Mouse (Mus musculus) forebrain, embryonic 15.5 days (tissue): ENCODE results near the gene Nudt5. TPM values are rescaled to one million over a fixed set of nuclear protein-coding genes. Genes with fewer than 3 reads are reported as not detected.
"Not testable (repeated sequence)": the region's sequence is repeated elsewhere in the genome, so short reads cannot be mapped to it uniquely, and the experiment has no call there.

ENCODE experiments used
- ATAC-seq: fragments of 200-750 bp; cut with Nextera tagmentation; replicated peaks from 2 replicates; pipeline ENCODE4 v1.8.0; 2017; ENCODE audit warnings: mild to moderate bottlenecking, moderate TSS enrichment, moderate library complexity
- H3K27ac ChIP-seq: fragments of 300-500 bp; sonication (generic); replicated peaks from 2 replicates; pipeline ENCODE4 v1.5.1; 2015; ENCODE audit warnings: mild to moderate bottlenecking, inconsistent platforms
- H3K27me3 ChIP-seq: fragments of 300-500 bp; sonication (generic); 2 replicates; pipeline ENCODE4 v1.6.1; 2015; ENCODE audit warnings: inconsistent platforms
- H3K36me3 ChIP-seq: fragments of 300-500 bp; sonication (generic); 2 replicates; pipeline ENCODE4 v1.6.1; 2015; ENCODE audit warnings: mild to moderate bottlenecking, inconsistent platforms
- H3K4me1 ChIP-seq: fragments of 300-500 bp; sonication (generic); 2 replicates; pipeline ENCODE4 v1.6.1; 2015; ENCODE audit warnings: inconsistent platforms
- H3K4me2 ChIP-seq: fragments of 300-500 bp; sonication (generic); replicated peaks from 2 replicates; pipeline ENCODE4 v1.6.1; 2015; ENCODE audit warnings: mild to moderate bottlenecking, inconsistent platforms
- H3K4me3 ChIP-seq: fragments of 300-500 bp; sonication (generic); 2 replicates; pipeline ENCODE4 v1.5.1; 2015; ENCODE audit warnings: mild to moderate bottlenecking, inconsistent platforms
- H3K9ac ChIP-seq: fragments of 300-500 bp; sonication (generic); replicated peaks from 2 replicates; pipeline ENCODE4 v1.6.1; 2015; ENCODE audit warnings: mild to moderate bottlenecking, inconsistent platforms
- H3K9me3 ChIP-seq: fragments of 300-500 bp; sonication (generic); 2 replicates; pipeline ENCODE4 v1.6.1; 2016; ENCODE audit warnings: inconsistent platforms
- WGBS: fragments of 180-500 bp; shearing (Covaris S2); methylation state at CpG from one replicate; pipeline ENCODE4 v1.1.7; 2015; ENCODE audit warnings: mixed read lengths; 5-methylcytosine and 5-hydroxymethylcytosine counted together
- polyA plus RNA-seq: library from polyadenylated mRNA; unstranded; fragments of >200 nt; fragmentation: Nextera tagmentation; extraction: Ambion mirVana; gene quantifications from 2 replicates; pipeline ENCODE4 v1.2.1, GENCODE M21; 2015

The Nudt5 gene
- polyA plus RNA-seq, result 33.2 and 34.7 TPM in 2 replicates

- Histone ChIP-seq H3K4me2 (peak within 1 kb of the TSS; percentile 63), H3K27me3 (no peaks in the 10 kb centered on the region), H3K9me3 (no peaks in the 10 kb centered on the region), H3K9ac (peak within 1 kb of the TSS; percentile 92), H3K4me1 (peaks cover 18% of the 10 kb centered on the region), H3K36me3 (peaks cover 18% of the 10 kb centered on the region), H3K4me3 (peak within 1 kb of the TSS; percentile 66), H3K27ac (peak within 1 kb of the TSS; percentile 96)
- WGBS, result under 1% methylated on average over 53 of the region's 53 CpGs
- peak; percentile 96 for ATAC-seq
Measured at GRCm38 (mm10) chr2:5844873-5845631, at the start of gene Nudt5, which contains the start of gene Cdc123. TSS of gene Nudt5 (plus strand) at chr2:5845019. TSS of gene Cdc123 (minus strand) at chr2:5845164.

- ATAC-seq, result no peak
- Histone ChIP-seq H3K4me2 (no peak overlapping the region), H3K4me1 (no peaks in the 10 kb centered on the region), H3K27me3 (no peaks in the 10 kb centered on the region), H3K9ac (no peak overlapping the region), H3K9me3 (no peaks in the 10 kb centered on the region), H3K27ac (no peak overlapping the region), H3K36me3 (peaks cover 68% of the 10 kb centered on the region), H3K4me3 (no peak overlapping the region)
- 91% methylated on average over 11 of the region's 11 CpGs for WGBS
Measured at GRCm38 (mm10) chr2:5797816-5798672, 46.8 kb upstream of the Nudt5 start.

GRCm38 (mm10) chr2:5801182-5801640, 43.6 kb upstream of the Nudt5 start:
- ATAC-seq, result no peak
- H3K36me3 ChIP-seq, result peaks cover 64% of the 10 kb centered on the region
- H3K4me3 ChIP-seq, result no peak overlapping the region
- no peaks in the 10 kb centered on the region for H3K4me1 ChIP-seq
- no peak overlapping the region for H3K27ac ChIP-seq
- WGBS, result 92% methylated on average over 9 of the region's 9 CpGs
- H3K9me3 ChIP-seq, result no peaks in the 10 kb centered on the region
- H3K9ac ChIP-seq, result no peak overlapping the region
- H3K27me3 ChIP-seq, result no peaks in the 10 kb centered on the region
- no peak overlapping the region for H3K4me2 ChIP-seq

GRCm38 (mm10) chr2:5801927-5802590, 42.8 kb upstream of the Nudt5 start:
- H3K4me3 ChIP-seq, result no peak overlapping the region
- no peaks in the 10 kb centered on the region for H3K4me1 ChIP-seq
- no peaks in the 10 kb centered on the region for H3K9me3 ChIP-seq
- no peak for ATAC-seq
- WGBS, result 90% methylated on average over 10 of the region's 10 CpGs
- H3K9ac ChIP-seq, result no peak overlapping the region
- no peaks in the 10 kb centered on the region for H3K27me3 ChIP-seq
- no peak overlapping the region for H3K27ac ChIP-seq
- peaks cover 57% of the 10 kb centered on the region for H3K36me3 ChIP-seq
- no peak overlapping the region for H3K4me2 ChIP-seq

- Histone ChIP-seq H3K27ac (no peak overlapping the region), H3K4me3 (no peak overlapping the region), H3K9me3 (no peaks in the 10 kb centered on the region), H3K36me3 (peaks cover 57% of the 10 kb centered on the region), H3K27me3 (no peaks in the 10 kb centered on the region), H3K4me2 (no peak overlapping the region), H3K4me1 (no peaks in the 10 kb centered on the region), H3K9ac (no peak overlapping the region)
- ATAC-seq, result no peak
- 94% methylated on average over 6 of the region's 6 CpGs for WGBS
Measured at GRCm38 (mm10) chr2:5804440-5805045, 40.3 kb upstream of the Nudt5 start.

GRCm38 (mm10) chr2:5805228-5805627, 39.6 kb upstream of the Nudt5 start:
- ATAC-seq, result no peak
- Histone ChIP-seq H3K4me3 (no peak overlapping the region), H3K27me3 (no peaks in the 10 kb centered on the region), H3K36me3 (peaks cover 60% of the 10 kb centered on the region), H3K4me2 (no peak overlapping the region), H3K4me1 (no peaks in the 10 kb centered on the region), H3K9ac (no peak overlapping the region), H3K27ac (no peak overlapping the region), H3K9me3 (no peaks in the 10 kb centered on the region)
- WGBS, result 92% methylated on average over 7 of the region's 7 CpGs

GRCm38 (mm10) chr2:5806201-5806600, 38.6 kb upstream of the Nudt5 start:
- H3K9me3 ChIP-seq, ATAC-seq, H3K27ac ChIP-seq, H3K4me1 ChIP-seq, H3K4me3 ChIP-seq, H3K27me3 ChIP-seq, H3K4me2 ChIP-seq, H3K9ac ChIP-seq: not testable (repeated sequence)
- WGBS, result 82% methylated on average over 3 of the region's 3 CpGs
- peaks cover 55% of the 10 kb centered on the region for H3K36me3 ChIP-seq

GRCm38 (mm10) chr2:5810036-5810718, 34.6 kb upstream of the Nudt5 start:
- no peaks in the 10 kb centered on the region for H3K27me3 ChIP-seq
- H3K4me3 ChIP-seq, result no peak overlapping the region
- no peak overlapping the region for H3K4me2 ChIP-seq
- peaks cover 40% of the 10 kb centered on the region for H3K36me3 ChIP-seq
- H3K9me3 ChIP-seq, result no peaks in the 10 kb centered on the region
- H3K4me1 ChIP-seq, result no peaks in the 10 kb centered on the region
- no peak overlapping the region for H3K27ac ChIP-seq
- ATAC-seq, result no peak
- 88% methylated on average over 5 of the region's 5 CpGs for WGBS
- H3K9ac ChIP-seq, result no peak overlapping the region

- Histone ChIP-seq H3K36me3 (peaks cover 41% of the 10 kb centered on the region), H3K4me3 (no peak overlapping the region), H3K4me2 (no peak overlapping the region), H3K27ac (no peak overlapping the region), H3K9ac (no peak overlapping the region), H3K27me3 (no peaks in the 10 kb centered on the region), H3K4me1 (no peaks in the 10 kb centered on the region), H3K9me3 (no peaks in the 10 kb centered on the region)
- ATAC-seq, result no peak
- WGBS, result 92% methylated on average over 5 of the region's 5 CpGs
Measured at GRCm38 (mm10) chr2:5811235-5811782, 33.5 kb upstream of the Nudt5 start.

GRCm38 (mm10) chr2:5821264-5821663, 23.6 kb upstream of the Nudt5 start:
- WGBS, result 93% methylated on average over 10 of the region's 10 CpGs
- H3K36me3 ChIP-seq, result peaks cover 54% of the 10 kb centered on the region

GRCm38 (mm10) chr2:5822449-5822848, 22.4 kb upstream of the Nudt5 start:
- H3K4me3 ChIP-seq, result no peak overlapping the region
- H3K4me2 ChIP-seq, result no peak overlapping the region
- H3K9ac ChIP-seq, result no peak overlapping the region
- no peak overlapping the region for H3K27ac ChIP-seq
- no peaks in the 10 kb centered on the region for H3K9me3 ChIP-seq
- H3K4me1 ChIP-seq, result no peaks in the 10 kb centered on the region
- 95% methylated on average over 6 of the region's 6 CpGs for WGBS
- H3K27me3 ChIP-seq, result no peaks in the 10 kb centered on the region
- H3K36me3 ChIP-seq, result peaks cover 56% of the 10 kb centered on the region
- ATAC-seq, result no peak

More at GRCm38 (mm10) chr2:5821264-5821663, 23.6 kb upstream of the Nudt5 start:
- H3K27ac ChIP-seq, result no peak overlapping the region
- no peak overlapping the region for H3K4me2 ChIP-seq
- no peak for ATAC-seq
- H3K9me3 ChIP-seq, result no peaks in the 10 kb centered on the region
- no peak overlapping the region for H3K4me3 ChIP-seq
- H3K9ac ChIP-seq, result no peak overlapping the region
- no peaks in the 10 kb centered on the region for H3K4me1 ChIP-seq
- no peaks in the 10 kb centered on the region for H3K27me3 ChIP-seq
